Mouse (Mus musculus): ENCODE measurements around the gene Esd.

The Esd gene

GRCm38 (mm10) chr14:74797386-74798062 lies 65.4 kb downstream of the Esd start:
- DNase-seq, result peak; percentile 39

- no peak for DNase-seq
Observed at GRCm38 (mm10) chr14:74798063-74798890, 66.2 kb downstream of the Esd start.

Measured in lung, postnatal 36 days (tissue).